Mouse (Mus musculus): ENCODE data around the gene Syngr2.
"Not testable (repeated sequence)": the region's sequence is repeated elsewhere in the genome, so short reads cannot be mapped to it uniquely, and the experiment has no call there.

Syngr2 gene

DNA sequence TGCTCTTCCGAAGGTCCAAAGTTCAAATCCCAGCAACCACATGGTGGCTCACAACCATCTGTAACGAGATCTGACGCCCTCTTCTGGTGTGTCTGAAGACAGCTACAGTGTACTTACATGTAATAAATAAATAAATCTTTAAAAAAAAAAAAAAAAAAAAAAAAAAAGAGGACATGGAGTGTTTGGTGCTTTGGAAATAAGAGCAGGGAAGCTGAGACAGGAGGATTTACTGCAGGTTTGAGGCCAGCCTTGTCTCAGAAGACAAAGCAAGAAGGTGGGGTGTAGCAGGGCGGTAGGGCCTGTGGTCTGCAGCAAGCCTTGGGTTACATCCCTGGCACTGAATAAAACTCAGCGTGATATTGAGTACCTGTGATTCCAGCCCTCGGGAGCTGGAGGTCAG, 24.0 kb downstream of the Syngr2 start:
- not testable (repeated sequence) for DNase-seq (ENCODE audit: low spot score)

- no peak for DNase-seq (ENCODE audit: low spot score)
Measured at GRCm38 (mm10) chr11:117834086-117834485, 24.6 kb downstream of the Syngr2 start.

DNA sequence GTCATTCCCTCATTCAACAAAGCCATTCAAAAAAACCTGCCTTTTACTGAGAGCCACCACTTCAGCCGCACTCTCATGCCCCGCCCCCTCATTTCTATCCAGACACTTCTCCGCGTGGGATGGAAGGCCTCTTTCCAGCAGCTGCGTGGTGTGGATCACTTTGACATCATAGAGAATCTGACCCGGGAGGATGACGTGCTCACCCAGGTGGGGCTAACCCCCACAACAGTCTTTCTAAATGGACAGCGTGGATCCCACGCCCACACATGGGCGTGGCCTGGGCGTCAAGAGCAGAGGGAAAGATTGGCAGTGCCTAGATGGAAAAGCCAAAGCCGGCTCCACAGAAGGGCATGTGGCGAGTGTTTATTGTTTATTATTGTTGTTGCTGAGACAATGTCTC, 26.8 kb downstream of the Syngr2 start:
- DNase-seq (ENCODE audit: low spot score), result no peak

GRCm38 (mm10) chr11:117838572-117838971, 29.1 kb downstream of the Syngr2 start:
- no peak for DNase-seq (ENCODE audit: low spot score)

GRCm38 (mm10) chr11:117839021-117839420, 29.6 kb downstream of the Syngr2 start:
- DNase-seq (ENCODE audit: low spot score), result no peak

DNA sequence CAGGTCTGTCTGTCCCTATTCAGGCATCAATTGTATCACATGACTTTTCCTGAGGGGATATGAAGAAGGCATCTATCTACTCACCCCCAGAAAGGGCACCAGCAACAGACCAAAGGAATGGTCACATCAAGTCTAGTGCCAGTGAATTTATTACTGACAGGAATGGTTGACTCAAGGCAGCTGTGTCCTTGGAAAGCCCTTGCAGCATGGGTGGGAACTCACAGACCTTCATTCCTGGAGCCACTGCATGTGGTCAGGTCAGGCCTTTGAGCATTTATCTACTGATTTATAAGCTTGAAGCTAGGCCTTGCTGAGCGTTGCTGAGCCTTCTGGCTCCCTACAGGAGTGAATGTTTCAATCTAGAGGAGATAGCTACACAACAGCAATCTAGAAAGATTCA, 31.4 kb downstream of the Syngr2 start:
- DNase-seq (ENCODE audit: low spot score), result no peak

DNA sequence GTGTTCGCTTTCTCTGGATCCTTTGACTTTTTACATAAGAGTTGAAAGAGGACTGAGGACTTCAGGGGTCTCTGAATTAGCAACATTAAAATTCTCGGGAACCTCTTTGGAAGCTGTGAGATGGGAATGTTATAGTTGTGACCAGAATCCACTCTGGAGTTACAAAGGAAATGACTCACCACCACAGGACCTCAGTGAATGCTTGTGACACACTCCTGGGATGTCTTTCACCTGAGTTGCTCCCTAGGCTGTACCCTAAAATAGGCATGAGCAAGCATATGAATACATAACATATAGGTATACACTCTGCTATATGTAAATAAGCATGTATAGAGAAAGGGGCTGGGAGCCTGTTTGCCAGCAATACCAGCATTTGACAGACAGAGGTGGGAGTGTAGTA, 34.0 kb downstream of the Syngr2 start:
- no peak for DNase-seq (ENCODE audit: low spot score)

GRCm38 (mm10) chr11:117844997-117845396, 35.5 kb downstream of the Syngr2 start:
- no peak for DNase-seq (ENCODE audit: low spot score)

GRCm38 (mm10) chr11:117845651-117846050, 36.2 kb downstream of the Syngr2 start:
- DNase-seq (ENCODE audit: low spot score), result no peak

GRCm38 (mm10) chr11:117846640-117847039, 37.2 kb downstream of the Syngr2 start:
- no peak for DNase-seq (ENCODE audit: low spot score)

DNA sequence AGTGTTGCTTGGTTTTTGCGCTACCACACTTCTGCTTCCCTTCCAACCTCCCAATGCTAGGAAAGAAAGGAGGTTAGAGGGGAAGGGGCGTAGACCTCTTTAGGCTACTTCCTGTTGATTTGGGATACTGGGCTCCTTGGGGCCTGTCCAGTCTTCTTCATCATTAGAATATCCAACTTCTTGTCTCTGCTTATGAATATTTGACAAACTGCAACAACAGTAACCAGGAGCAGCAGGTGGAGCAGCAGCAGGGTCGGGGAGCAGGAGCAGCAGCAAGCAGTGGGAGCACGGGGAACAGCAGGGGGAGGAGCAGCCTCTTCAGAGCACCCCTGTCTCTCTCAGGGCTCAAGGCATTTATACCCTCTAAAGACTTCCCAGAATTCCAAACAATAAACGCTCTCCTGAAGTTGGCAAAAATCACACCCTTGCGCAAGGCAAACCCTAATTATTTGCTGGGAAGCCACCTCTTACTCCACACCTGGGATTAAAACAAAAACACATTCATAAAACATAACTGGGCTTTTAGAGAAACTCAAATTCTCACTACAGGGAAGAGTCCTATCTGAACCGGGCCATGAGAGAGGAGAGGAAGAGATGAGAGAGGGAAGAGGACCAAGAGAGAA, 38.2 kb downstream of the Syngr2 start:
- no peak for DNase-seq (ENCODE audit: low spot score)

GRCm38 (mm10) chr11:117848271-117848984, 39.0 kb downstream of the Syngr2 start:
- DNase-seq (ENCODE audit: low spot score), result no peak

GRCm38 (mm10) chr11:117848985-117849671, 39.7 kb downstream of the Syngr2 start, which contains the start of gene Birc5:
Gene Birc5 (plus strand): TSS chr11:117849251.
- DNase-seq (ENCODE audit: low spot score), result peak; percentile 82

DNA sequence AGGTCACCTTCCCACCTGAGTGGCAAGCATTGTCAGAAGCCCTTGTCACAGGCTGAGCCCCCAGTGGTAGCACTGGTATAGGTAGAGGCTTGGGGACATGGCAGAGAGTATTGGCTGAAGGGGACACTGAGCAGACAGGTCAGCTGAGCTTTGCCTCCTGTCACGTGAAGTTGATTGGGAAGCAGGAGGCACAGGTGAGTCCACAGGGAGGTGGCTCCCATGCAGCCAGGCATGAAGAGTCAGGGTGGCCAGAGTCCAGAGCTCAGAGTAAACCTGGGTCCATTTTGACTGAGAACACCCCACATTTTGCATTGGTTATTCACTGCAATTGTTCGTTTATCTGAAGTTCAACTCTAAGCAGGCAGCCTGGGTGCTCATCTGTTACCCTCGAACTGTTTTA, 43.4 kb downstream of the Syngr2 start:
- DNase-seq (ENCODE audit: low spot score), result no peak

DNA sequence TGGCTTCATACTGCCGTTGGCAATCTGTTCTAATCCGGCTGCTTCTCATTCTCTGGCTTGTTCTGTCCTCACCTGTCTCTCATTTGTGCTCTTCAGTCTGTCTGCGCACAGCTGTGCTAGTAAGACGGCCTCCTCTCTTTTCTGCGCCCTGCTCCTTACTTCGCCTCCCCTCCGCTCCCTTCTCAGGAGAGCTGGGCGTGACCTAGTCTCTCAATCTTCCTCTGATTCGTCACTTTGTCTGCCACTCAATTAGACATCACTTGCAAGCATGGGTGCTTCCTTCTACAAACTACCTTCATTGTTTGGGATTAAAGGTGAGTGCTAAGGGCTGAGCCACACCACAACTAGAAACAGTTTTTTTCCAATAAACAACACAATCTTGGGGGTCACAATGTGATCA, 44.8 kb downstream of the Syngr2 start:
- DNase-seq (ENCODE audit: low spot score), result no peak

GRCm38 (mm10) chr11:117855360-117855759, 45.9 kb downstream of the Syngr2 start:
- no peak for DNase-seq (ENCODE audit: low spot score)

DNA sequence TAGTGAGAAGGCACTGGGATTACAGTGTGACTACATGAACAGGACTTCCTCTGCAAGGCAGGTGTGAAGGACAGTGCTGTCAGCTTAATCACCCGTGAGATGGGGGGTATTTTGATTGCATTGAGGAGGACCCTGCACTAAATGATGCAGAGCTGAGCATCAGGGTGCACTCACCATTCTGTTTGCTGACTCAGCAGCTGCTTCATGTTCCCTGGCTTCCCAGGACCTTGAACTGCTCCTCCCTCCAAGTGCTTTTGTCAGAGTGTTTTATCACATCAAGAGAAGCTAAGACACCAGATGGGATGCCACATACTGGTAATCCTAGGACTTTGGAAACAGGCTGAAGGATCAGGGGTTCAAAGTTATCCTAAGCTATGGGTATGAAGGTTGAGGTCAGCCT, 46.5 kb downstream of the Syngr2 start:
- DNase-seq (ENCODE audit: low spot score), result no peak

DNA sequence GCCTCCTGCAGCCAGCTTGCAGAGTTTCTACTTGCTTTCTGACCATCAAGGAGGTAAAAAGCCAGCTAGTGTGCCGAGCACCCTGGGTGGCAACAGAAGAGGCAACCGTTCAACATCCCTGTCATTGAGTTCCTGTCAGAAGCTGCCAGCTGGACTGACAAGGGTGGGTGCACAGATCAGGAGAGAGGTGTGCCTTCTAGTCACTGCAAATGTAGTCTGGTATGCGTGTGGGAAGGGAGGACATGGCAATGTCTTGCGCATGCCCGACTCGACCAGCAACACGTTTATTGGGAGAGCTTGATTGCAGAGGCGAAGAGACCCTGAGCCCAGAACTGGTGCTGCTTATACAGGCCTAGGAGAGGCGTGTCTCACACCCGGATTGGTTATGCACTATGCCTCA, 48.0 kb downstream of the Syngr2 start:
- no peak for DNase-seq (ENCODE audit: low spot score)

GRCm38 (mm10) chr11:117858392-117858791, 48.9 kb downstream of the Syngr2 start:
- no peak for DNase-seq (ENCODE audit: low spot score)

DNA sequence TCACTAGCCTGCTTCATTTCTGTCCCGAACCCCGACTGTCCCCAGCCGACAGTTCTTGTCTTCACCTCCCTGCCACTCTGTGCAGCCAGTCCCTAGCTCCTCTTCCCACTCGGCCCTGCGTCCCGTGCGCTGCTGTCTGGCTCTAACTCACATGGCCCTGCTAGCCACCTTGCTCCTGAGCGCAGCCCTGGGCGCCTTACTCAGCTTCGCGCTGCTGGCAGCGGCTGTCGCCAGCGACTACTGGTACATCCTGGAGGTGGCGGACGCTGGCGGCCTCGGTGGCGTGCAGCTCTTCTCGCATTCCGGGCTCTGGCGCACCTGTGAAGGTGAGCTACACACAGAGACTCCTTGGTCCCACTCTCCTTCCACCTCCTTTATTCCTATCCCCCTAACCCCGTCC, 51.1 kb downstream of the Syngr2 start, which contains the start of gene Tmem235:
TSS of gene Tmem235 (plus strand) at position 152 of the 400 bp plus-strand sequence.
- DNase-seq (ENCODE audit: low spot score), result no peak

GRCm38 (mm10) chr11:117863174-117863856, 53.8 kb downstream of the Syngr2 start:
- no peak for DNase-seq (ENCODE audit: low spot score)
